Mouse (Mus musculus) midbrain, embryonic 13.5 days (tissue): ENCODE measurements at regions not wholly inside any gene's neighbourhood (a gene's known extent, or its start where the extent isn't known, plus 50 kb on each side); places are given as distances from the start of the nearest gene placed in this dataset.
A peak's percentile ranks its signal among the peaks of the same experiment; 100 is the strongest.
"Not testable (repeated sequence)": the region's sequence is repeated elsewhere in the genome, so short reads cannot be mapped to it uniquely, and the experiment has no call there.

Experiments used
- ATAC-seq: fragments of 200-750 bp; cut with Nextera tagmentation; 2 replicates; pipeline ENCODE4 v1.8.0; 2017; ENCODE audit warnings: mild to moderate bottlenecking, moderate TSS enrichment, moderate library complexity
- H3K27ac ChIP-seq: fragments of 300-500 bp; sonication (generic); 2 replicates; pipeline ENCODE4 v1.5.1; 2015; ENCODE audit warnings: inconsistent platforms, mild to moderate bottlenecking, moderate library complexity
- H3K27me3 ChIP-seq: fragments of 300-500 bp; sonication (generic); 2 replicates; pipeline ENCODE4 v1.6.1; 2015; ENCODE audit warnings: mild to moderate bottlenecking, inconsistent platforms
- H3K36me3 ChIP-seq: fragments of 300-500 bp; sonication (generic); 2 replicates; pipeline ENCODE4 v1.6.1; 2015; ENCODE audit warnings: mild to moderate bottlenecking, inconsistent platforms
- H3K4me1 ChIP-seq: fragments of 300-500 bp; sonication (generic); replicated peaks from 2 replicates; pipeline ENCODE4 v1.6.1; 2015; ENCODE audit warnings: inconsistent platforms
- H3K4me2 ChIP-seq: fragments of 300-500 bp; sonication (generic); replicated peaks from 2 replicates; pipeline ENCODE4 v1.6.1; 2015; ENCODE audit warnings: moderate library complexity, mild to moderate bottlenecking, inconsistent platforms
- H3K4me3 ChIP-seq: fragments of 300-500 bp; sonication (generic); replicated peaks from 2 replicates; pipeline ENCODE4 v1.5.1; 2015; ENCODE audit warnings: mild to moderate bottlenecking, inconsistent platforms
- H3K9ac ChIP-seq: fragments of 300-500 bp; sonication (generic); replicated peaks from 2 replicates; pipeline ENCODE4 v1.6.1; 2015; ENCODE audit warnings: mild to moderate bottlenecking, inconsistent platforms
- H3K9me3 ChIP-seq: fragments of 300-500 bp; sonication (generic); 2 replicates; pipeline ENCODE4 v1.6.1; 2016; ENCODE audit warnings: mild to moderate bottlenecking, inconsistent platforms
- WGBS: fragments of 180-500 bp; shearing (Covaris S2); methylation state at CpG from one replicate; pipeline ENCODE4 v1.1.7; 2015; 5-methylcytosine and 5-hydroxymethylcytosine counted together

DNA sequence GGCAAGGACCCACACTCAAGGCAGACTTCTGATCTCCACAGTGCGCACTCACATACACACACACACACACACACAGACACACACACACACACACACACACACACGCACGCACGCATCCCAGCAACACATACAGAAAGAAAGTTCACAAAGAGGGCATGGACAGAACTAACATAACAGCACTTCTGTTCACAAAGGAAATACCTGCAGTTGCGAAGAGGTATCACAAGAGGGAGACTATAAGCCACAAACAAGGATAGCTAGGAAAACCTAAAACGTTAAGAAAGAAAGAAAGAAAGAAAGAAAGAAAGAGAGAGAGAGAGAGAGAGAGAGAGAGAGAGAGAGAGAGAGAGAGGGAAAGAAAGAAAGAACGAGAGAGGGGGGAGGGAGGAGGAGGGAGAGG is 336.9 kb downstream of the Rapgef2 start:
- H3K9ac ChIP-seq, H3K9me3 ChIP-seq, ATAC-seq, H3K27me3 ChIP-seq, H3K27ac ChIP-seq, H3K4me1 ChIP-seq, H3K36me3 ChIP-seq, H3K4me3 ChIP-seq, H3K4me2 ChIP-seq: not testable (repeated sequence)
- WGBS: 69% methylated on average over 6 of the region's 7 CpGs

DNA sequence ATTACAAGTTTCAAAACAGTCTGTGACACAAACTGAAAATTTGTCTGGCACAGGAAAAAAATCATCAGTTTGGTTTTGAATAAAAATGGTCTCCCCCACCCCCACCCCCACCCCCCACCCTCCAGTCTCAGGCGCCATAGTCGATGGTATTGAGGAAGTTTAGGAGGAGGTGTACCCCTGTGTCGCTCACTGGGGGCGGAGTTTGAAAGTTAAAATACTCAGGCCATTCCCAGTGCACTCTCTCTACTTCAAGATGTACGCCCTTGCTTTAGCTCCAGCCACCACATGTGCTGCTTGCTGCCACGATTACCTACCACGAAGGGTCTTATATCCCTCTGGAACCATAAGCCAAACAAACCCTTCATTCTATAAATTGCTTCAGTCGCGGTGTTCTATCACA is 337.6 kb downstream of the Rapgef2 start:
- Histone ChIP-seq H3K36me3 (no peaks in the 10 kb centered on the region), H3K27me3 (no peaks in the 10 kb centered on the region), H3K4me1 (no peaks in the 10 kb centered on the region), H3K27ac (no peak overlapping the region), H3K4me3 (no peak overlapping the region), H3K9me3 (no peaks in the 10 kb centered on the region), H3K4me2 (no peak overlapping the region), H3K9ac (no peak overlapping the region)
- peak; percentile 66; the same call in 1 of the 2 replicates for ATAC-seq
- WGBS: 90% methylated on average over 9 of the region's 9 CpGs

- no peaks in the 10 kb centered on the region for H3K36me3 ChIP-seq
- no peak overlapping the region for H3K4me3 ChIP-seq
- 36% methylated on average over 8 of the region's 8 CpGs for WGBS
- no peak overlapping the region for H3K4me2 ChIP-seq
- no peak for ATAC-seq
- H3K9me3 ChIP-seq: no peaks in the 10 kb centered on the region
- no peaks in the 10 kb centered on the region for H3K27me3 ChIP-seq
- H3K4me1 ChIP-seq: no peaks in the 10 kb centered on the region
- H3K27ac ChIP-seq: no peak overlapping the region
- no peak overlapping the region for H3K9ac ChIP-seq
Measured at GRCm38 (mm10) chr3:78948171-78948570, 338.1 kb downstream of the Rapgef2 start.

DNA sequence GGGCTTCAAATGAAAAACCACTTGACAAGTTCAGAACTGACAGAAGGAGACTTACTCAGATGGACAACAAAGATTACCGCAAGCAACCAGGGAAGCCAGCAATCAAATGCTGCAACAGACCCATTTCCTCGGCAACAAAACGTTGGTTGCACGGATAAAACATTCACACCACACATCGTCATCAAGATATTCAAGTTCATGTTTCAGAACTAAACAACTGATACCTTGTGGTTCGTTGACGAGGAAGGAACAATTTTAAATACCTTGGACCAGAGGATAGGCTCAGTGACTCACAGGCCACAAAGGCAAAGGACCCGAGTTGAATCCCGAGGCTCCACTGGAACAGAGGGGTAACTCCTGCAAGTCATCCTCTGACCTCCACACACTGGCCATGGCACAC is 339.1 kb downstream of the Rapgef2 start:
- H3K36me3 ChIP-seq: no peaks in the 10 kb centered on the region
- no peaks in the 10 kb centered on the region for H3K27me3 ChIP-seq
- no peak overlapping the region for H3K4me2 ChIP-seq
- H3K27ac ChIP-seq: no peak overlapping the region
- ATAC-seq: 0 out of 2 replicates have a peak, but pooled peaks have one; percentile 11
- no peaks in the 10 kb centered on the region for H3K9me3 ChIP-seq
- H3K9ac ChIP-seq: no peak overlapping the region
- H3K4me1 ChIP-seq: no peaks in the 10 kb centered on the region
- no peak overlapping the region for H3K4me3 ChIP-seq
- 91% methylated on average over 9 of the region's 9 CpGs for WGBS

DNA sequence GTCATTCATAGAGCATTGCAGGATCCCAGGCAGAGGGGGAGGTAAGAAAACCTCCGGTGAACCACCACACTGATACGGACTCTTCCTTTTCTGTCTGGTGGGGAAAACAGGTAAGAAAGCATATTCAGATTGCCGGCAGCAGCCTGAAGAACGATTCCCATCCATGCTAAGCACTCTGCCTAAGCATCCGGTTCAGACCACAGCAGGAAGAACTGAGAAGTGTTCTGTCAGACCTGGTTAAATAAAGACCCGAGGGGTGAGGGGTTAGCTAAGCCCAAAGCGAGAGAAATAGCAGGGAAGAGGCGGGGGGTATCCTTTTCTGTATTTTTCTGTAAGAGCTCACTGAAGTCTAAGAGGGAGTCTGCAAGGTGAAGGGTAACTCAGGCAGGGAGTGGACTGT is 342.1 kb downstream of the Rapgef2 start:
- no peaks in the 10 kb centered on the region for H3K27me3 ChIP-seq
- H3K27ac ChIP-seq: no peak overlapping the region
- H3K4me3 ChIP-seq: no peak overlapping the region
- no peaks in the 10 kb centered on the region for H3K36me3 ChIP-seq
- H3K9me3 ChIP-seq: no peaks in the 10 kb centered on the region
- no peaks in the 10 kb centered on the region for H3K4me1 ChIP-seq
- H3K4me2 ChIP-seq: no peak overlapping the region
- WGBS: 73% methylated on average over 8 of the region's 8 CpGs
- ATAC-seq: no peak
- no peak overlapping the region for H3K9ac ChIP-seq

GRCm38 (mm10) chr3:78932975-78933374 is 353.3 kb downstream of the Rapgef2 start:
- Histone ChIP-seq H3K4me1 (0 out of 2 replicates have a peak, but pooled peaks cover 3% of the 10 kb centered on the region), H3K36me3 (no peaks in the 10 kb centered on the region), H3K27ac (no peak overlapping the region), H3K27me3 (no peaks in the 10 kb centered on the region), H3K9me3 (no peaks in the 10 kb centered on the region), H3K4me3 (no peak overlapping the region), H3K9ac (no peak overlapping the region), H3K4me2 (no peak overlapping the region)
- 80% methylated on average over 3 of the region's 3 CpGs for WGBS
- ATAC-seq: no peak

DNA sequence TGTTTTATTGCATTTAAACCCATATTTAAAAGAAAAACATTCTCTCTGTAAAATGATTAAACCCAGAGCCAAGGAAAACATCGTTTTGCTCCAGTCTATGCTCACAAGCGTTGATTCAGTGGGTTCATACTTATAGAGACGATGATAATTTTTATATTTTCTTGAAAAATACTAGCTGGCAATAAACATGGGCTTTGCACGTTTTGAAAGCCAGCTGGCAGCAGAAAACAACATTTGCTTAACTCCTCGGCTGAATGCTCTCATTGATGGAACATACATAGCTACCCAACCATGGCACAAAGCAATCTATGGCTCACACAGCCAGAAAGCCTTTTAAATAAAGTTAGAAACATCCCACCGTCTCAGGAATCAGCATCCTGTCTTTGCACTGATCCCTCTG is 366.5 kb downstream of the Rapgef2 start:
- 0 out of 2 replicates have a peak, but pooled peaks have one; percentile 28 for ATAC-seq
- Histone ChIP-seq H3K27ac (no peak overlapping the region), H3K4me3 (no peak overlapping the region), H3K4me2 (no peak overlapping the region), H3K9ac (no peak overlapping the region), H3K9me3 (no peaks in the 10 kb centered on the region), H3K27me3 (no peaks in the 10 kb centered on the region), H3K36me3 (no peaks in the 10 kb centered on the region), H3K4me1 (peaks cover 4% of the 10 kb centered on the region; the same call in 1 of the 2 replicates)
- WGBS: 53% methylated on average over 6 of the region's 6 CpGs

DNA sequence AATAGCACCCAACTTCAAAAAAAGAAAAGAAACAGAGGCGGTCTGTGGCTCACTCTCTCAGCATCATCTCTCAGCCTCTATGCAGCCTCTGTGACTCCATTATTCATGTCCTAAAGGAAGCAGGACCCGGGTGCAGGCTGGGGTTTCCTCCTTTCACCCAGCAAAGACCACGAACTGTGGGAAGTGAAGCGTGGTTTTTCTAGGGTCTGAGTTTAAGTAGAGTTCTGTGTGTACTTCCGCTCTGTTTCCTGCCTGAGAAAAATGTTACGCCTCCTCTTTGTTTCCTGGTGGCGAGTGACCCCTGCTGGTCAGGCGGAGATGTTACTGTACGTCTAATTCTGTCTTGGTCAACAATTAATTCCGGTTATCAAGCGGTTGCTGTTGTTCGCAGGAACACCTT is 366.9 kb downstream of the Rapgef2 start:
- no peaks in the 10 kb centered on the region for H3K27me3 ChIP-seq
- peak overlapping the region; percentile 26 for H3K4me3 ChIP-seq
- no peak overlapping the region for H3K27ac ChIP-seq
- 16% methylated on average over 12 of the region's 12 CpGs for WGBS
- H3K4me1 ChIP-seq: peaks cover 4% of the 10 kb centered on the region; the same call in 1 of the 2 replicates
- peak overlapping the region; percentile 49 for H3K4me2 ChIP-seq
- H3K9ac ChIP-seq: no peak overlapping the region
- no peaks in the 10 kb centered on the region for H3K9me3 ChIP-seq
- ATAC-seq: peak; percentile 81
- no peaks in the 10 kb centered on the region for H3K36me3 ChIP-seq

DNA sequence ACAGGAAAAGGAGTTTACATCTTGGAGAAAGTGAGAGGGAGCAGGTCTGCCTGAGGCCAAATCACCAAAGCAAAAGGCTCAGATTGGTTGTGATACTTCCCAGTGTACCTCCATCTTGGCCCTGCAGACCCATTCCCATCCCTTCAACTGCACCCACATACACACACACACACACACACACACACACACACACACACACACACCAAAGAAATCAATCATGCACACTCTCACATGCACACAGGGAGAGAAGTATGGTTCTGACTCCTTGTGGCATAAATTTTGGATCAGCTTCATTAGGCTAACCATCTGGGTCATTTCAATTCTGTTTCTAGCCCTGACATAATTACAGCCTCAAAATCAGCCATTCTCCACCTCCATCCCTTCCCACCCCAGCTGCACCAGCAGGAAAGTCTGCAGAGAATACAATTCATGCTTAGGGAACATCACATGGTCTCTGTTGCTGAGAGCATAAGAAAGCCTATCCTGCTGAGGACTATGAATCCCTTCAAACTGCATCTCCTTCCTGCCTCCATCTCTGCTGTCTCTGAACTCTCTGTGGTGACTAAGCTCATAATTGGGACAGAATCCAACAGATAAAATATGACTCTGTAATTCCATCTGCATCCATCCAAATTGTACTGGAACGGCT is 378.0 kb downstream of the Rapgef2 start:
- Histone ChIP-seq H3K9me3 (no peaks in the 10 kb centered on the region), H3K4me3 (no peak overlapping the region), H3K27ac (peak overlapping the region; percentile 21; the same call in 1 of the 2 replicates), H3K9ac (no peak overlapping the region), H3K27me3 (no peaks in the 10 kb centered on the region), H3K4me2 (no peak overlapping the region), H3K4me1 (peaks cover 22% of the 10 kb centered on the region), H3K36me3 (no peaks in the 10 kb centered on the region)
- WGBS: 62% methylated on average over 1 of the region's 1 CpGs
- ATAC-seq: peak; percentile 51

DNA sequence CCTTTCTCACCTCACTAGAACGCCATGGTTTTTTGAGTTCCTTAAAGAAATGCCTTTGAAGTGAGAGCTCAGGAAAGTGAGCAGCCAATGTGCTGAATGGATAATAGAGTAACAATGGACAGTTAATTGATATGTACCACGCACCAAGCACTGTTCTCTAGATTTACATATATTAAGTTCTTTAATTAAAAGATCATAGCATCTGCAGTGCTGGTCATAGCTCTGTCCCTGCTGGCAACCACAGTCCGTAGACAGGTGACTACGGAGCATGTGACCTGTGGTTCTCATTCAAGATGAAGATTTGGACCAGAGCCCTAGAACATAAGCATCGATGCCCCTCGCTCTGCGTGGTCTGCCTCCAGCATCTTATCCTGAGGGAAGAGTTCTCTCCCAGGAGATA is 378.5 kb downstream of the Rapgef2 start:
- Histone ChIP-seq H3K27me3 (no peaks in the 10 kb centered on the region), H3K9ac (no peak overlapping the region), H3K4me1 (peaks cover 28% of the 10 kb centered on the region), H3K4me2 (no peak overlapping the region), H3K36me3 (no peaks in the 10 kb centered on the region), H3K27ac (no peak overlapping the region), H3K4me3 (no peak overlapping the region), H3K9me3 (no peaks in the 10 kb centered on the region)
- peak; percentile 21 for ATAC-seq
- 54% methylated on average over 7 of the region's 7 CpGs for WGBS

GRCm38 (mm10) chr3:78901838-78902484 is 384.4 kb downstream of the Rapgef2 start:
- H3K4me3 ChIP-seq: no peak overlapping the region
- H3K27me3 ChIP-seq: no peaks in the 10 kb centered on the region
- H3K9me3 ChIP-seq: no peaks in the 10 kb centered on the region
- peak overlapping the region; percentile 35 for H3K27ac ChIP-seq
- H3K4me2 ChIP-seq: no peak overlapping the region
- no peak overlapping the region for H3K9ac ChIP-seq
- peak; percentile 73 for ATAC-seq
- peaks cover 42% of the 10 kb centered on the region for H3K4me1 ChIP-seq
- WGBS: 31% methylated on average over 4 of the region's 4 CpGs
- H3K36me3 ChIP-seq: no peaks in the 10 kb centered on the region

GRCm38 (mm10) chr3:78901016-78901837 is 385.1 kb downstream of the Rapgef2 start:
- no peak overlapping the region for H3K9ac ChIP-seq
- WGBS: 20% methylated on average over 11 of the region's 11 CpGs

More at GRCm38 (mm10) chr3:78901016-78901837, 385.1 kb downstream of the Rapgef2 start:
- Histone ChIP-seq H3K27me3 (no peaks in the 10 kb centered on the region), H3K4me2 (peak overlapping the region; percentile 20; the same call in 1 of the 2 replicates), H3K4me1 (peaks cover 38% of the 10 kb centered on the region), H3K36me3 (no peaks in the 10 kb centered on the region), H3K4me3 (no peak overlapping the region), H3K27ac (peak overlapping the region; percentile 35), H3K9me3 (no peaks in the 10 kb centered on the region)
- ATAC-seq: peak; percentile 46; the same call in 1 of the 2 replicates
